Mouse (Mus musculus) kidney, embryonic 16.5 days (tissue): ENCODE data around the gene Lgals3. TPM values are rescaled to one million over a fixed set of nuclear protein-coding genes. Genes with fewer than 3 reads are reported as not detected.

Experiments
- ATAC-seq: fragments of 200-750 bp; cut with Nextera tagmentation; 2 replicates; pipeline ENCODE4 v1.8.0; 2017; ENCODE audit warnings: moderate TSS enrichment; ENCODE audit not compliant: low FRiP score, low TSS enrichment
- H3K27ac ChIP-seq: fragments of 300-500 bp; sonication (generic); 2 replicates; pipeline ENCODE4 v1.5.1; 2014; ENCODE audit warnings: low read length
- H3K27me3 ChIP-seq: fragments of 300-500 bp; sonication (generic); 2 replicates; pipeline ENCODE4 v1.6.1; 2014; ENCODE audit warnings: low read length, control low read depth, mixed read lengths; ENCODE audit not compliant: insufficient read depth
- H3K36me3 ChIP-seq: fragments of 300-500 bp; sonication (generic); 2 replicates; pipeline ENCODE4 v1.6.1; 2014; ENCODE audit warnings: low read length, control low read depth, mixed read lengths; ENCODE audit not compliant: insufficient read depth
- H3K4me1 ChIP-seq: fragments of 300-500 bp; sonication (generic); 2 replicates; pipeline ENCODE4 v1.6.1; 2014; ENCODE audit warnings: low read length, control low read depth, mixed read lengths; ENCODE audit not compliant: insufficient read depth
- H3K4me2 ChIP-seq: fragments of 300-500 bp; sonication (generic); replicated peaks from 2 replicates; pipeline ENCODE4 v1.6.1; 2014; ENCODE audit warnings: low read depth, low read length
- H3K4me3 ChIP-seq: fragments of 300-500 bp; sonication (generic); 2 replicates; pipeline ENCODE4 v1.5.1; 2014; ENCODE audit warnings: mild to moderate bottlenecking, low read length
- H3K9ac ChIP-seq: fragments of 300-500 bp; sonication (generic); replicated peaks from 2 replicates; pipeline ENCODE4 v1.6.1; 2014; ENCODE audit warnings: low read length
- H3K9me3 ChIP-seq: fragments of 300-500 bp; sonication (generic); 2 replicates; pipeline ENCODE4 v1.6.1; 2016; ENCODE audit warnings: low read length, control low read depth
- WGBS: fragments of 180-500 bp; shearing (Covaris S2); extraction: QIAGEN DNeasy Blood & Tissue Kit; methylation state at CpG from one replicate; pipeline ENCODE4 v1.1.7; 2014; 5-methylcytosine and 5-hydroxymethylcytosine counted together
- polyA plus RNA-seq: library from polyadenylated mRNA; unstranded; fragments of >200 nt; fragmentation: Nextera tagmentation; extraction: Ambion mirVana; gene quantifications from 2 replicates; pipeline ENCODE4 v1.2.1, GENCODE M21; 2015

Lgals3 gene
- polyA plus RNA-seq, 1 experiment from 2014 or later: 37.6 TPM

DNA sequence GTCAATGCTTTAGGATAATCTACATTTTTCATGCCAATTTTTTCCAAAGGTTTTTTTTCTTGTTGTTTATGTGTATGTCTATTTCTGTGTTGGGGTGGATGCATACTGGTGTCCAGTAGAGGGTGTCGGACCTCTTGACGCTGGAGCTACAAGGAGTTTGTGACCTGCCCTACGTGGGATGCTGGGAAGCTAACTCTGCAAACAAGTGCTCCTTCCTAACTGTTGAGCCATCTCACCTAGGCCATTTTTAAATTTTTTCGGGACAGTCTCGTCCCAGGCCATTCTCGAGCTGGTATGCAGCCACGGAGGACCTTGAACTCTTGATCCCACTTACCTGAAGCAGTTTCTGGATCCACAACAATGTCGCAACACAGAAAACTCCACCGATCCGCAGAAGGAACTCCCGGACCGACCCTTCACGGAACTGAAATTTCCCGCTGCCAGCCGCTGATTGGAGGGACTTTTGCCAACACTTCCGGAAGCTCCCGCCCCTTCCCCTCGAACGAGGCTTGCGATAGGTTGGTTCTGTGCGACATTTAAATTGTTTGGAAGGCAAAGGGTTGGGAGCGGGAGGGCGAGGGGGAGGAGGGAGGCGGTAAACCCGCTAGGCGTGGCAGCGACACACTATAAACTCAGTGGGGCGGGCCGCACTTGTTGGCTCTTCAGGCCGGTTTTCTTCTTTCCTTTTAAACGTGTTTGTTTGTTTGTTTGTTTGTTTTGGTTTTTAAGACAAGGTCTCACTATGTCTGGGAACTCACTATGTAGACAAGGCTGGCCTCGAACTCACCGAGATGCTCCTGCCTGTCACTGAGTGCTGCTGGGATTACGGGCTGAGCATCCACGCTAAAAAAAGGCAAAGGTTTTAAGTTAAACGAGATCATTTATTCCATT, 50.5 kb downstream of the Lgals3 start, which contains the start of gene Dlgap5:
Gene Dlgap5, minus strand, starts transcription at position 633 of the 891 bp plus-strand sequence.
- Histone ChIP-seq H3K4me3 (peak within 1 kb of the TSS; percentile 67), H3K9me3 (no peaks in the 10 kb centered on the region), H3K36me3 (peaks cover 21% of the 10 kb centered on the region), H3K9ac (peak within 1 kb of the TSS; percentile 71), H3K4me1 (peaks cover 14% of the 10 kb centered on the region), H3K4me2 (peak within 1 kb of the TSS; percentile 68), H3K27ac (peak within 1 kb of the TSS; percentile 75), H3K27me3 (no peaks in the 10 kb centered on the region)
- under 1% methylated on average over 36 of the region's 36 CpGs for WGBS
- ATAC-seq: peak; percentile 96

DNA sequence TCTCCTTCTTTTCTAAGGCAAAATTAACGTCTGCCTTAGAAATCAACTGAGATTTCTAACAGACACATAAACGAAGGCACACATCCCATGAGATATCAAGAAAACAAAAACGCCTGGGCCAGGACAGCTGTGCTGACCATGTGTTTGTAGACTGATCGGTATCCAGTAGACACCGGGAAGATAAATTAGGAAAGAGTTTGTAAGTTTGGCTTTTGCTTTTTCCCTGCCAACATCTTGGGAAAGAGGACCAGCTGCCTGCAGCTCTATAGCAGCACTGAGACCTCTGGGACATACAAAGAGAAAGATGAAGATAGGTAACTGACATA, 51.1 kb downstream of the Lgals3 start:
- Histone ChIP-seq H3K9me3 (no peaks in the 10 kb centered on the region), H3K27ac (peak overlapping the region; percentile 51), H3K4me2 (peak overlapping the region; percentile 68), H3K27me3 (no peaks in the 10 kb centered on the region), H3K9ac (peak overlapping the region; percentile 65), H3K4me3 (peak overlapping the region; percentile 67), H3K4me1 (peaks cover 14% of the 10 kb centered on the region), H3K36me3 (peaks cover 21% of the 10 kb centered on the region)
- ATAC-seq: no peak
- 20% methylated on average over 5 of the region's 5 CpGs for WGBS

DNA sequence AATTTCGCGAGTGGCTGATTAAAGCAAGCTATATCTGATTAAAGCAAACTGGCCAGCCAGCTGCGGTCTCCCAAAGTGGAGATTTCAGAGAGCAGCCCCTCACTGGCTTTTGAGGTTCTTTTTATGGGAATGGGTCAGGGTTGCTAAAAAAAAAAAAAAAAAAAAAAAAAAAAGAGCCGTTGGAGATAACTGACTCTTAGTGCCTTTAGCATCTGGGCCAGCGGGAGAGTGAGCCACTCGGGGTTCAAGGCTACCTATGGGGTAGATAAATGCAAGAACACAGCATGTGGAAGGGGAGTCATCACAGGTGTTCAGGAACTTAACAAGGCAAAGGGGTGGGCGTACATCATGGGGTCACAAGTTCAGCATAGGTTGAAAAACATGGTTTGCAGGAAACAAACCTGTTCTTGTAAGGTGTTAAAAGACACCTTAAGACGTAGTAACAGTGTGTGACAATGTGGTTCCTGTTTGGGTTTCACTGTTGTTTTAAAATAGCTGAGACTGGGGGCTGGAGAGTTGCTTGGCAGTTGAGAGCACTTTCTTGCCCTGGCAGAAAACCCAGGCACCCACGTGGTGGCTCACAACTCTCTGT, 51.6 kb downstream of the Lgals3 start:
- Histone ChIP-seq H3K4me1 (peaks cover 14% of the 10 kb centered on the region), H3K36me3 (peaks cover 19% of the 10 kb centered on the region), H3K9me3 (no peaks in the 10 kb centered on the region), H3K27me3 (no peaks in the 10 kb centered on the region), H3K4me2 (no peak overlapping the region; the same call in 1 of the 2 replicates), H3K27ac (peak overlapping the region; percentile 51), H3K9ac (no peak overlapping the region), H3K4me3 (no peak overlapping the region)
- no peak for ATAC-seq
- 63% methylated on average over 9 of the region's 9 CpGs for WGBS

DNA sequence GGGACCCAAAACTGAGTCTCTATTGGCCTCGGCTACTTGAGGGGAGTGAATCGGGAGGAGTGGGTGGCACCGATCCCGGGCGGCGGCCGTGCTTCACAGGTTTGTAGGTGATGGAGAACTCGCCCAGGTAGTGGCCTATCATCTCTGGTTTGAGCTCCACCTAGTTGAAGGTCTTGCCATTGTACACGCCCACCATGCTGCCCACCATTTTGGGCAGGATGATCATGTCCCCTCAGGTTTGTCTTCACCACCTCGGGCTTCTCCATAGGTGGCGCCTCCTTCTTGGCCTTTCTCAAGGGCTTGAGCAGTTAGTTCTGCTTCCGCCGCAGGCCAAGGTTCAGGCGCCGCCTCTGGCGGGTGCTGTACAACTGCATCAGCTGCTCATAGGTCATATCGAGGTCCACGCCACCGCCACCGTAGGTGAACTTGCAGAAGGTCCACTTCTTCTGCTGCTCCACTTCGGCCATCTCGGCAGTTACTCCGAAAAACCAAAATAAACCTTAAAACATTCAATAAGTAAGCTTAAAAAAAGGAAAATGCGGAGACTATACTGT, 52.2 kb downstream of the Lgals3 start:
- Histone ChIP-seq H3K4me2 (no peak overlapping the region), H3K4me1 (peaks cover 14% of the 10 kb centered on the region), H3K27me3 (no peaks in the 10 kb centered on the region), H3K9me3 (no peaks in the 10 kb centered on the region), H3K4me3 (no peak overlapping the region), H3K36me3 (peaks cover 15% of the 10 kb centered on the region), H3K27ac (no peak overlapping the region), H3K9ac (no peak overlapping the region)
- WGBS: 96% methylated on average over 24 of the region's 24 CpGs
- ATAC-seq: no peak

DNA sequence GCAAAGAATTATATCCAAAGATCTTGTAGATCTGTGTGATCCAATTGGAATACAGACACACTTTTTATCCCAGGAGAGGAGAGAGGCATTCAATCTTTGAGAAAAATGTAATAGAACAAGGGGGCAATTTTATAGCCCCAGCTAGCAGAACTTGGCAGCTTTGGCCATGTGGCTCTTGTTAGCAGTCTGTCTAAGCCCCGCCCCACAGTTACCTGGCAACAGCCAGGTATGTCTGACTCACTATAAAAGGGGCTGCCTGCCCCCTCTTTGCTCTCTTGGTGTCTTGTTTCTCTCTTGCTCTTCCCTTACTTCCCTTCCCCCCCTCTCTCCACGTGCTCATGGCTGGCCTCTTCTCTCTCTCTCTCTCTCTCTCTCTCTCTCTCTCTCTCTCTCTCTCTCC, 54.1 kb downstream of the Lgals3 start:
- Histone ChIP-seq H3K27ac (no peak overlapping the region), H3K4me3 (no peak overlapping the region), H3K4me1 (peaks cover 14% of the 10 kb centered on the region), H3K4me2 (no peak overlapping the region), H3K36me3 (no peaks in the 10 kb centered on the region), H3K9ac (no peak overlapping the region), H3K9me3 (no peaks in the 10 kb centered on the region), H3K27me3 (no peaks in the 10 kb centered on the region)
- WGBS: 43% methylated on average over 2 of the region's 2 CpGs
- no peak for ATAC-seq

DNA sequence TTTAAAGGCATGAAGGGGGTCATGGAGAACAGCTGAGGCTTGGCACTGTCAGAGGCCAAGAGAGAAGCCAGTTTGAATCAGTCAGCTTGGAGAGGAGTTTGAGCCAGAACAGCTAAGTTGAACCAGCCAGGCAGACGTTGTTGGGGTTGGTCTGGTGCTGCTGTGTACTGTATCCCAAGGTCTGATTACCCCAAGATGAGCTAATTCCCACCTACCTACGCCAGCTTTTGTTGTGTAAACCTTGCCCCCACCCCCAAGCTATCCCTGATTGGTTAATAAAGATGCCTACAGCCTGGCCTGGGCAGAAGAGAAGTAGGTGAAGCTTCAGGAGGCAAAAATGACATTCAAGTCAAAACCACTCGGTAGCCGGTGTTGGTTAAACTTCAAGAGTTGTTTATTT, 54.9 kb downstream of the Lgals3 start:
- Histone ChIP-seq H3K4me2 (no peak overlapping the region), H3K36me3 (no peaks in the 10 kb centered on the region), H3K9me3 (no peaks in the 10 kb centered on the region), H3K27me3 (no peaks in the 10 kb centered on the region), H3K9ac (no peak overlapping the region), H3K4me1 (peaks cover 7% of the 10 kb centered on the region), H3K27ac (no peak overlapping the region), H3K4me3 (no peak overlapping the region)
- ATAC-seq: no peak
- WGBS: 74% methylated on average over 4 of the region's 4 CpGs

DNA sequence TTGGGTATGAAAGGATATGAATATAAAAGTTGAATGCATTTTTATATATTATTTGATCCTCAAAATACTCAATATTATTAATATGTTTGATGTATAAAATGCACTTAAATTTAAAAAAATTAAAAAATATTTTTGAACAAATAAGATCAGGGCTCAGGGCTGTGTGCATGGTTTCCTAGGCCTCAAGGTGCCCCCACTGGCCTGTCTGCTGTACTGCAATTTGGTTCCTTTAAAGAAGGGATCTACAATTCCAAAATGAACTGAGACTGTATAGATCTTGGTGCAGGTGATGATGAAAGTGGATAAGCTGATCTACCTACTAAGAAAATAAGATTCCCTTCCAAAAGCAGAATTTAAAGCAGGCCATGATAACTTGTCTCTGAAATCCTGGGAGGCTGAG, 65.4 kb downstream of the Lgals3 start:
- Histone ChIP-seq H3K27ac (no peak overlapping the region), H3K9me3 (0 out of 2 replicates have a peak, but pooled peaks cover 2% of the 10 kb centered on the region), H3K9ac (no peak overlapping the region), H3K36me3 (no peaks in the 10 kb centered on the region), H3K27me3 (no peaks in the 10 kb centered on the region), H3K4me2 (no peak overlapping the region), H3K4me3 (no peak overlapping the region), H3K4me1 (no peaks in the 10 kb centered on the region)
- ATAC-seq: no peak

Other genes starting within 250 kb of the Lgals3 start
- gene Gch1, start 178.3 kb upstream of the Lgals3 start, polyA plus RNA-seq: 1.9 and 2.5 TPM in 2 replicates
- gene Wdhd1, start 90.9 kb upstream of the Lgals3 start, polyA plus RNA-seq: 26.5 and 32.3 TPM in 2 replicates
- 3.4 and 3.5 TPM in 2 replicates for gene Socs4, start 90.8 kb upstream of the Lgals3 start, polyA plus RNA-seq
- 71.7 and 84.3 TPM in 2 replicates for gene Mapk1ip1l, start 69.5 kb upstream of the Lgals3 start, polyA plus RNA-seq
- gene Dlgap5, start 50.7 kb downstream of the Lgals3 start, polyA plus RNA-seq: 48.4 and 53.7 TPM in 2 replicates
- gene Fbxo34, start 82.7 kb downstream of the Lgals3 start, polyA plus RNA-seq: 22.8 and 24.1 TPM in 2 replicates
- 17.8 and 18.3 TPM in 2 replicates for gene Atg14, start 202.9 kb downstream of the Lgals3 start, polyA plus RNA-seq